Mouse (Mus musculus) bone marrow macrophage, adult 2 months (primary cell): ENCODE measurements at regions not wholly inside any gene's neighbourhood (a gene's known extent, or its start where the extent isn't known, plus 50 kb on each side); places are given as distances from the start of the nearest gene placed in this dataset.

ENCODE experiments used
- CTCF ChIP-seq: IDR thresholded peaks from 2 replicates; pipeline ENCODE4 v1.5.1; 2012; ENCODE audit warnings: low read depth, mild to moderate bottlenecking, low read length, moderate library complexity
- POLR2A ChIP-seq: IDR thresholded peaks from 2 replicates; pipeline ENCODE4 v1.6.1; 2012; ENCODE audit warnings: mild to moderate bottlenecking, low read depth, low read length, borderline replicate concordance

DNA sequence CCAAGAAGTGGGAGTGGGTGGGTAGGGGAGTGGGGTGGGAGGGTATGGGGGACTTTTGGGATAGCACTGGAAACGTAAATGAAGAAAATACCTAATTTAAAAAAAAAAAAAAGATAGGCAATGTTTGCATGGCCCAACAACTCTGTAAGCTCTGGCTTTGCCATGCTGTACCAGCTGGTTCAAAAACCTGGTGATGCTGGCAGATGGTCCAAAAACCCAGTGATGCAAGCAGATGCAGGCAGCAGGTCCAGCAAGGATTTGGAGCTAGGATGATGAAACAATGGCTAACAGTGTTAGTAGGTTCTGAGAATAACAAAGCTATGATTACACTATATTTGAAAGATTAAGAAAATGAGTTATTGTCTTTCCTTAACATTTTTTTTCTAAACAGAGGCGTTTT lies 466.6 kb upstream of the B3galt2 start:
- TF ChIP-seq POLR2A (no peak), CTCF (no peak)
